ENCODE assay signal across 8 mouse cellular contexts in the genomic region with DNA sequence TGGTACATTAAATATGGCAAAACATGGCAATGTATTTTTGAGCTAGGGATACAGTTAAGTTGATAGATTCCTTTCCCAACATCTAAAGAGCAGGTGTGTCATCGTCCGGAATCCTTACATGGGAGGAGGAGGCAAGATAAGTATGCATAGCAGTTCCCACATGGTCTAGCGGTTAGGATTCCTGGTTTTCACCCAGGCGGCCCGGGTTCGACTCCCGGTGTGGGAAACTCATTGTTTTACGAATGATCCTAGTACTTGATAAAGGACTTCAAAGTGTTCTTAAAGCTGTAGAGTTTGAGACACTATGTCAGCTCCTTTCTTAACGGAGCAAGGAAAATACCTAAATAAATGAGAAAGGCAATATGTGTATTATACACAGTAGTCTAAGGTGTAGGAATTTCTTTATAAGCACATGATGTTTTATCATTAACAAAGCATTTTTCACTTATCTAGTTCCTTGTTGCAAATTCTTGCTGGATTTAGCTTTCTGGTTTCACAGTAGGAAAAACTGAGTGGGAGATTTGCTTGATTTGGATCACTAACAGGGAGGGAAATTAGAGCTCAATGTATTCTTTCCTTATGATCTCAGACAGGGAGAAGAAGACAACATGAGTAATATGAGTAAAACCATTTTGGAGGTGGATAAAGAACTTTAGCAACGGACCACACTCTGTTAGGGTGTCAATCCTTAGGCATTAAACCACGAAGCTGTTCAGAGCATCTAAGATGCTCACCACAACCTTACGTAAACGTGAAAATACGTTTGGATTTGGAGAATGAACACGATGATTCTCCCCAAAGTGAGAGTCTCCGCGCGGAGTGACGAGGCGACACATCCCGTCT. TPM values are rescaled to one million over a fixed set of nuclear protein-coding genes. Genes with fewer than 3 reads are reported as not detected.
DNase-seq lines count a peak whose midpoint lies in the region; ATAC-seq and TF ChIP-seq lines count a peak whose summit lies in the region.

No protein-coding gene starts in this region.

- TF ChIP-seq POLR2A in cortical plate, adult 2 months (IDR thresholded peaks at IDR 0.05; ENCODE audit: extremely low read depth, insufficient read depth, low read length): no peak

- WGBS in macrophage (ENCODE audit: missing documents): 2% methylated on average over 21 of the region's 21 CpGs

- no peaks in the 10 kb centered on the region for H3K36me3 ChIP-seq in macrophage (ENCODE audit: inconsistent target)

- H3K79me2 ChIP-seq in macrophage (ENCODE audit: inconsistent target): no peaks in the 10 kb centered on the region

- DNase-seq in adrenal gland, adult 8-10 months: peak; percentile 60
- peak; percentile 22 to 50 for DNase-seq in gastrocnemius, adult 8-10 months (ENCODE audit: low spot score in 2 of 2)
- DNase-seq in left cerebral cortex, adult 8-10 months (ENCODE audit: low spot score in 2 of 2): peak; percentile 60 to 94
- DNase-seq in right cerebral cortex, postnatal 4 days: peak; percentile 81

- H3K4me3 ChIP-seq in cortical plate, adult 2 months (ENCODE audit: insufficient read depth, low read length): peak overlapping the region; percentile 68
- peak overlapping the region; percentile 39 for H3K4me3 ChIP-seq in macrophage (ENCODE audit: inconsistent target)

- H3K4me1 ChIP-seq in cortical plate, adult 2 months (ENCODE audit: control insufficient read depth, insufficient read depth, low read length): no peaks in the 10 kb centered on the region; the same call in 1 of the 2 replicates

- TF ChIP-seq CTCF in cortical plate, adult 2 months (IDR thresholded peaks at IDR 0.05; ENCODE audit: extremely low read depth, insufficient read depth, low read length): no peak

- peak; percentile 18 for ATAC-seq in inflammation-experienced regulatory T-cells, adult 6 months
- no peak for ATAC-seq in activated CD4-positive, CD25-positive, alpha-beta regulatory T cell, adult 4 months

- no peak overlapping the region for H3K27ac ChIP-seq in cortical plate, adult 2 months (ENCODE audit: insufficient read depth, low read length)
- H3K27ac ChIP-seq in macrophage: no peak overlapping the region

RNA-seq across cellular contexts. Expression of gene Btn1a1, which starts 2.1 kb away (rescaled TPM):
- not detected for total RNA-seq in adrenal gland, adult 8-10 months (2022)
- polyA plus RNA-seq in cortical plate, adult 2 months (2012; rRNA removed): 0.04 and 0.06 TPM in 2 replicates
- not detected for total RNA-seq in gastrocnemius, adult 8-10 months (2022)
- not detected for polyA plus RNA-seq in inflammation-experienced regulatory T-cells, adult 6 months (2017; shearing (Covaris generic))
- under 1 TPM in 2 of 4 experiments, not detected in 2; 0.09 to 0.13 TPM for total RNA-seq in left cerebral cortex, adult 8-10 months (2022)
- total RNA-seq in macrophage (2018; cell fraction: chromatin; rRNA removed): not detected
- total RNA-seq in macrophage (2018; cell fraction: cytosol; rRNA removed): not detected
- total RNA-seq in macrophage (2018; cell fraction: nucleus; rRNA removed): not detected
- not detected in 3 replicates for polyA plus RNA-seq in macrophage (2018)
- not detected for polyA plus RNA-seq in activated CD4-positive, CD25-positive, alpha-beta regulatory T cell, adult 4 months (2017; shearing (Covaris generic))

RNA-seq across cellular contexts. Expression of gene Btn2a2, which starts 25.1 kb away (rescaled TPM):
- not detected for total RNA-seq in adrenal gland, adult 8-10 months (2022)
- polyA plus RNA-seq in cortical plate, adult 2 months (2012; rRNA removed): 0.69 and 0.95 TPM in 2 replicates
- not detected for total RNA-seq in gastrocnemius, adult 8-10 months (2022)
- not detected for polyA plus RNA-seq in inflammation-experienced regulatory T-cells, adult 6 months (2017; shearing (Covaris generic))
- total RNA-seq in left cerebral cortex, adult 8-10 months (2022): 1 to 10 TPM in 2 of 4 experiments, under 1 TPM in 2; 0.63 to 1.1 (median 0.99) TPM
- not detected for total RNA-seq in macrophage (2018; cell fraction: chromatin; rRNA removed)
- not detected for total RNA-seq in macrophage (2018; cell fraction: cytosol; rRNA removed)
- total RNA-seq in macrophage (2018; cell fraction: nucleus; rRNA removed): not detected
- polyA plus RNA-seq in macrophage (2018): not detected in 3 replicates
- not detected for polyA plus RNA-seq in activated CD4-positive, CD25-positive, alpha-beta regulatory T cell, adult 4 months (2017; shearing (Covaris generic))

RNA-seq across cellular contexts. Expression of gene Abt1, which starts 39.9 kb away (rescaled TPM):
- total RNA-seq in adrenal gland, adult 8-10 months (2022): 1 to 10 TPM; 6.5 to 7.8 (median 7.1) TPM
- polyA plus RNA-seq in cortical plate, adult 2 months (2012; rRNA removed): 7.8 and 8.3 TPM in 2 replicates
- 1 to 10 TPM; 3.2 to 4.8 (median 4.0) TPM for total RNA-seq in gastrocnemius, adult 8-10 months (2022)
- 10 to 100 TPM; 11.3 to 13.4 (median 12.2) TPM for polyA plus RNA-seq in inflammation-experienced regulatory T-cells, adult 6 months (2017; shearing (Covaris generic))
- total RNA-seq in left cerebral cortex, adult 8-10 months (2022): 1 to 10 TPM; 8.1 to 9.3 (median 8.6) TPM
- 1 to 10 TPM in 20 of 26 experiments, under 1 TPM in 6; 0.46 to 3.6 (median 1.9) TPM for total RNA-seq in macrophage (2018; cell fraction: chromatin; rRNA removed)
- total RNA-seq in macrophage (2018; cell fraction: cytosol; rRNA removed): 1 to 10 TPM; 1.9 to 4.1 (median 3.4) TPM
- total RNA-seq in macrophage (2018; cell fraction: nucleus; rRNA removed): 1 to 10 TPM in 24 of 26 experiments, under 1 TPM in 2; 0.59 to 4.0 (median 2.2) TPM
- polyA plus RNA-seq in macrophage (2018): 3.5 to 4.4 TPM (median 3.7 TPM) in 3 replicates
- polyA plus RNA-seq in activated CD4-positive, CD25-positive, alpha-beta regulatory T cell, adult 4 months (2017; shearing (Covaris generic)): 10 to 100 TPM; 10.4 to 11.1 TPM
